Mouse (Mus musculus) large intestine, adult 2 months (tissue): Measurements from ENCODE around the gene Plekhb1. TPM values are rescaled to one million over a fixed set of nuclear protein-coding genes. Genes with fewer than 3 reads are reported as not detected.

ENCODE experiments used
- polyA plus RNA-seq: library from polyadenylated mRNA; depleted of rRNA; stranded (reverse); fragments of >200 nt; gene quantifications from 2 replicates; pipeline ENCODE4 v1.2.3, GENCODE M21; 2012; rRNA removed

The Plekhb1 gene
- polyA plus RNA-seq, 1 experiment: 9.1 TPM

Other genes with a start within 250 kb of the Plekhb1 start
- gene Ucp3, start 189.4 kb downstream of the Plekhb1 start, polyA plus RNA-seq: 0.19 and 0.60 TPM in 2 replicates
- gene Ucp2, start 169.1 kb downstream of the Plekhb1 start, polyA plus RNA-seq: 550 and 651 TPM in 2 replicates
- 0.51 and 0.74 TPM in 2 replicates for gene Dnajb13, start 147.5 kb downstream of the Plekhb1 start, polyA plus RNA-seq
- gene Coa4, start 125.3 kb downstream of the Plekhb1 start, polyA plus RNA-seq: 20.5 and 23.2 TPM in 2 replicates
- gene Rab6a, start 55.0 kb downstream of the Plekhb1 start, polyA plus RNA-seq: 17.2 and 27.5 TPM in 2 replicates
- gene Mrpl48, start 54.1 kb downstream of the Plekhb1 start, polyA plus RNA-seq: 15.7 and 19.2 TPM in 2 replicates
- 11.3 and 27.5 TPM in 2 replicates for gene Fam168a, start 44.2 kb upstream of the Plekhb1 start, polyA plus RNA-seq
- gene Relt, start 201.0 kb upstream of the Plekhb1 start, polyA plus RNA-seq: 6.9 and 7.2 TPM in 2 replicates